Mouse (Mus musculus) myocyte (in vitro differentiated cells): ENCODE measurements around the gene Heatr5a. TPM values are rescaled to one million over a fixed set of nuclear protein-coding genes. Genes with fewer than 3 reads are reported as not detected.

Experiments
- H3K27me3 ChIP-seq: one replicate; pipeline ENCODE4 v1.6.1; 2011; ENCODE audit not compliant: control insufficient read depth, insufficient read depth, insufficient read length
- H3K36me3 ChIP-seq: one replicate; pipeline ENCODE4 v1.6.1; 2011; ENCODE audit not compliant: control insufficient read depth, insufficient read depth
- H3K4me2 ChIP-seq: one replicate; pipeline ENCODE4 v1.6.1; 2011; ENCODE audit warnings: low read depth, control low read depth
- H3K4me3 ChIP-seq: one replicate; pipeline ENCODE4 v1.5.1; 2011; ENCODE audit warnings: mild to moderate bottlenecking, control low read depth, moderate library complexity
- H3K79me2 ChIP-seq: one replicate; pipeline ENCODE4 v1.6.1; 2011; ENCODE audit not compliant: control insufficient read depth, insufficient read depth
- H3ac ChIP-seq: one replicate; pipeline ENCODE4 v1.6.1; 2011; ENCODE audit not compliant: control insufficient read depth, insufficient read length
- CEBPB ChIP-seq: IDR thresholded peaks from 2 replicates; pipeline ENCODE4 v1.6.1; 2011; ENCODE audit warnings: mild to moderate bottlenecking, moderate library complexity; ENCODE audit not compliant: poor library complexity, insufficient read depth, severe bottlenecking
- E2F4 ChIP-seq: IDR thresholded peaks from one replicate; pipeline ENCODE4 v1.6.1; 2011; ENCODE audit warnings: mild to moderate bottlenecking, control low read depth, moderate library complexity; ENCODE audit not compliant: insufficient read depth
- MAX ChIP-seq: IDR thresholded peaks from one replicate; pipeline ENCODE4 v1.6.1; 2011; ENCODE audit warnings: low read depth, mild to moderate bottlenecking, control low read depth
- MYOD1 ChIP-seq, 3 experiments: IDR thresholded peaks; one replicate each; pipeline ENCODE4 v1.6.1; 2011; ENCODE audit warnings: control low read depth in 2 of 3, low read depth in 2 of 3, mild to moderate bottlenecking in 2 of 3, moderate library complexity in 1 of 3; ENCODE audit not compliant: insufficient read length in 2 of 3, control insufficient read depth in 1 of 3
- MYOG ChIP-seq, 3 experiments: IDR thresholded peaks; one replicate each; pipeline ENCODE4 v1.6.1; 2011; ENCODE audit warnings: control low read depth in 2 of 3, low read depth in 2 of 3, mild to moderate bottlenecking in 2 of 3; ENCODE audit not compliant: insufficient read length in 2 of 3, control insufficient read depth in 1 of 3, insufficient read depth in 1 of 3
- POLR2A ChIP-seq: IDR thresholded peaks from one replicate; pipeline ENCODE4 v1.6.1; 2011; ENCODE audit warnings: low read depth, mild to moderate bottlenecking, control low read depth, moderate library complexity; ENCODE audit not compliant: insufficient read length
- POLR2AphosphoS2 ChIP-seq: IDR thresholded peaks from one replicate; pipeline ENCODE4 v1.6.1; 2011; ENCODE audit warnings: low read depth, control low read depth; ENCODE audit not compliant: insufficient read length
- REST ChIP-seq: IDR thresholded peaks from one replicate; pipeline ENCODE4 v1.6.1; 2011; ENCODE audit warnings: mild to moderate bottlenecking, control low read depth, moderate library complexity; ENCODE audit not compliant: insufficient read depth, insufficient read length
- SRF ChIP-seq: IDR thresholded peaks from one replicate; pipeline ENCODE4 v1.6.1; 2011; ENCODE audit warnings: low read depth; ENCODE audit not compliant: control insufficient read depth, insufficient read length
- TCF12 ChIP-seq: IDR thresholded peaks from one replicate; pipeline ENCODE4 v1.6.1; 2011; ENCODE audit warnings: mild to moderate bottlenecking, control low read depth; ENCODE audit not compliant: poor library complexity, insufficient read depth, severe bottlenecking
- TCF3 ChIP-seq: IDR thresholded peaks from one replicate; pipeline ENCODE4 v1.6.1; 2011; ENCODE audit warnings: low read depth, control low read depth; ENCODE audit not compliant: insufficient read length
- USF1 ChIP-seq: IDR thresholded peaks from one replicate; pipeline ENCODE4 v1.6.1; 2011; ENCODE audit warnings: low read depth, mild to moderate bottlenecking, control low read depth, moderate library complexity
- polyA plus RNA-seq: library from polyadenylated mRNA; unstranded; fragments of >200 nt; fragmentation: generic; extraction: Trizol; gene quantifications from one replicate; pipeline ENCODE4 v1.2.1, GENCODE M21; 2012; ENCODE audit warnings: missing spikeins

Gene Heatr5a
- polyA plus RNA-seq, 1 experiment, result 10.3 TPM

DNA sequence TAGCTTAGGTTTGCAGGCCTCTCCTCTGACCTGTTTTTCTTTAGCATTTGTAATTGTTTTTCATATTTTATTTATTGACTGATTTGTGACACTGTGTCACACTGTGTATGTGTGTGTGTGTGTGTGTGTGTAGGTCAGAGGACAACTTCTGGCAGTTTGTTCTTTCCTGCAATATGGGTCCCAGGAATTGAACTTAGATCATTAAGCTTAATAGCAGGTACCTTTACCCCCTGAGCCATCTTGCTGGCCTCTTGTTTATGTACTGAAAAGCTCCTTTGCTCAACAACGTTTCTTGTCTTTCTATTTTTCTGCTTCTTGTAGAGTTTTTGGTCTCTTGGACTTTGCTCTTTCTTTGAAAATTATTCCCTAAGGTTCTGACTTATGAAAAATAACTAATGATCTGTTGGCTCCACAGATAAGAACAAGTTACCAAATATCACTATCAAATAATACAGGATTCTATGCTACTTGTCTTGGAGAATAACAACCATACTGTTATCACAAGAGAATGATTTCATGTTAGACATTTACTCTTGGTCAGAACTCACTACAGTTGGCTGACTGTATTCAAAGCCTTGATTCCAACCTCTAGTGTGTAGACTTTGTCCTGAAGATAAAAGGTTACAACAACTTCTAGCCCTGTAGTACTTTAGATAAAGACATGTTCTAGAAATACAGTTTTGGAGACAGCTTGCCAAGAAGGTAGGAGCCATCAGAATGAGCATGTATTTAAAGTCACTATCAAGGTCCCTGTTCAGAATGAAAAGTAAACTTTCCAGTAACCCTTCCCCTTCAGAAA, 24.8 kb upstream of the Heatr5a start:
- Histone ChIP-seq H3K4me2 (no peak overlapping the region), H3ac (no peak overlapping the region), H3K27me3 (no peaks in the 10 kb centered on the region), H3K4me3 (no peak overlapping the region), H3K79me2 (no peaks in the 10 kb centered on the region), H3K36me3 (no peaks in the 10 kb centered on the region)
- TF ChIP-seq CEBPB (no peak), USF1 (no peak), REST (no peak), POLR2AphosphoS2 (no peak), TCF12 (no peak), TCF3 (no peak), MAX (no peak), MYOD1 (IDR thresholded peaks at IDR 0.05; ENCODE audit: control insufficient read depth in 1 of 3, insufficient read length in 2 of 3, low read depth in 2 of 3) (no peak), POLR2A (no peak), MYOG (IDR thresholded peaks at IDR 0.05; ENCODE audit: control insufficient read depth in 1 of 3, insufficient read depth in 1 of 3, insufficient read length in 2 of 3, low read depth in 2 of 3) (no peak), SRF (no peak), E2F4 (no peak)

DNA sequence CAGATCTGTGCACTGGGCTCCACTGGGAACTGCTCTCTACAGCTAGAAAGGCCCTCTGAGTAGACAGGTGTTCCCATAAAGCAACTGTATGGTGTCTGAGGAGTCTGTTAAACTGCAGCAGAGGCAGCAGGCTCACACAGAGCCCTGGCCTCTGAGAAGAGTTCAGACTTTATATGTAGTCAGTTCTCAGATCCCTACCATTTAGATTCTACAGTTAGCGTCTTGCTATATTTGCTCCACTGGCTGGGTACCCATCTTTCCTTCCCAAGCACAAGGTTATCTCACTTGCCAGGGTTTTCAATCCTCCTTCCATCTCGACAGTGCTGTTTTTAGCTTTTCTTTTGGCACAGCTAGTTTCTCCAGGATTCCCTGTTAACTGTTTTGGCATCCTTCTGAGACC, 19.5 kb upstream of the Heatr5a start:
- no peak overlapping the region for H3ac ChIP-seq
- H3K79me2 ChIP-seq, result no peaks in the 10 kb centered on the region
- H3K27me3 ChIP-seq, result no peaks in the 10 kb centered on the region
- no peak overlapping the region for H3K4me3 ChIP-seq
- TF ChIP-seq POLR2A (no peak), MAX (no peak)
- H3K4me2 ChIP-seq, result no peak overlapping the region
- no peaks in the 10 kb centered on the region for H3K36me3 ChIP-seq

DNA sequence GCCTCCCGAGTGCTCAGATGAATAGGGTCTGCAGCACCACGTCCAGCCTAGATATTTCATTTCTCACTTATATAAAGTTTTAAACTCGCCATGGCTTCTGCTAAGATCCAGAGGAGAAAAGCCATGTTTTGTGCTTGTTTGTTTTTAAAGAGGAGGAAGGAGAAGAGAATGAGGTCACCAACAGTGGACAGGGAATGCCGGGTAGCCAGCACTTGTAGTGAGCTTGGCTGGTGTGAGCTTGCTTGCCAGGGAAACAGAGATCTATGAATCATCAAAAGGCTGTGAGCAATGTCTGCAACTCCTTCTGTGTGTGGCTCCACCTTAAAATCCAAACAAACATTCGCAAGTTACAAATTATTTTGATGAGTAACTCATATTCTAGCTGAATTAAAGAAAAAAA, 17.4 kb upstream of the Heatr5a start:
- H3K36me3 ChIP-seq, result no peaks in the 10 kb centered on the region
- H3K27me3 ChIP-seq, result no peaks in the 10 kb centered on the region
- H3K79me2 ChIP-seq, result no peaks in the 10 kb centered on the region
- H3K4me2 ChIP-seq, result peak overlapping the region; percentile 44
- no peak overlapping the region for H3ac ChIP-seq
- TF ChIP-seq TCF12 (no peak), CEBPB (no peak)
- no peak overlapping the region for H3K4me3 ChIP-seq

DNA sequence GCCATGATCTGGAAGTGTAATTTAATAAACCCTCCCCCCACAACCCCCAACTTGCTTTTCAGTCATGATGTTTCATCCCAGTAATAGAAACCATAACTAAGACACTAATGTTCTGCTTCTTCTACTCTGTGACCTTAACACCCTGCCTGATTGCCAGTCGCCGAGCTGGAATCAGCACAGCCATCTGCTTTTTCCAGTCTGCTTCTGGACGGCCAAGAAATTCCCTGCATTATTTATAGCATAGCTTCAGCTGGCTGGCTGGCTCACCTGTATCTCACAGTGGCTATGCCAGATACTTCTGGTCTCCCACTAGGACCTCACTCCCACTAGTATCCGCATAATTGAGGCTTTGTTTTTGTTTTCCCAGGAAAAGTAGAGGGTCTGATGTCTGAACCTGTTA, 14.7 kb upstream of the Heatr5a start:
- Histone ChIP-seq H3K79me2 (no peaks in the 10 kb centered on the region), H3ac (no peak overlapping the region), H3K27me3 (no peaks in the 10 kb centered on the region), H3K4me2 (no peak overlapping the region), H3K36me3 (no peaks in the 10 kb centered on the region), H3K4me3 (no peak overlapping the region)
- TF ChIP-seq MYOD1 (IDR thresholded peaks at IDR 0.05; ENCODE audit: control insufficient read depth in 1 of 3, insufficient read length in 2 of 3, low read depth in 2 of 3), result no peak
- TF ChIP-seq MYOG (IDR thresholded peaks at IDR 0.05; ENCODE audit: control insufficient read depth in 1 of 3, insufficient read depth in 1 of 3, insufficient read length in 2 of 3, low read depth in 2 of 3), result no peak
- no peak for TF ChIP-seq REST
- TF ChIP-seq CEBPB, result no peak
- no peak for TF ChIP-seq POLR2AphosphoS2
- TF ChIP-seq E2F4, result no peak
- no peak for TF ChIP-seq TCF3
- TF ChIP-seq USF1, result no peak
- TF ChIP-seq POLR2A, result no peak
- TF ChIP-seq TCF12, result no peak
- no peak for TF ChIP-seq SRF
- TF ChIP-seq MAX, result no peak

DNA sequence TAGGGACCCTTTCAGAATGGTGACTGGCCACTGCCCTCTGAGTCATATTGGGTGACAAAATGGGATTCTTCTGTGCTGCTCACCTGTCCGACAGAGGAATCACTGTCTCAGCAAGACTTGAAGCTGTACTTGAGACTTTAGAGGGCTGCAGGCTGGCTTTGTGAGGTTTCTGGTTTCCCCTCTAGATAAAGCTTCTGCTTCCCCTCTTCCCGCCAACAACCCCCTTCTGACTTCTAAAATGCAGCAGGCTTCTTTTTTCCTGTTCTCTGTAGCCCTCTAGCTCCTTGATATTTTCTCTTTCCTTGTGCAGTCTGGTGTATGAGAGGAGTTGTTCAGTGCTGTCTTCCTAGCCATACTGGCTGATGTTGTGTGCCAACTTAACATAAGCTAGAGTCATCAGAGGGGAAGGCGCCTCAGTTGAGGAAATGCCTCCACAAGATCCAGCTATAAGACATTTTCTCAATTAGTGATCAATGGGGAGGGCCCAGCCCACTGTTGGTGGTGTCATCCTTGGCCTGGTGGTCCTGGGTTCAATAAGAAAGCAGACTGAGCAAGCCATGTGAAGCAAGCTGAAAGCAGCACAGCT, 14.1 kb upstream of the Heatr5a start:
- no peak overlapping the region for H3ac ChIP-seq
- H3K27me3 ChIP-seq, result no peaks in the 10 kb centered on the region
- H3K36me3 ChIP-seq, result no peaks in the 10 kb centered on the region
- H3K4me2 ChIP-seq, result no peak overlapping the region
- TF ChIP-seq CEBPB (no peak), USF1 (no peak), MYOG (IDR thresholded peaks at IDR 0.05; ENCODE audit: control insufficient read depth in 1 of 3, insufficient read depth in 1 of 3, insufficient read length in 2 of 3, low read depth in 2 of 3) (no peak), MAX (no peak), E2F4 (no peak), TCF12 (no peak), POLR2AphosphoS2 (no peak), TCF3 (no peak)
- no peak overlapping the region for H3K4me3 ChIP-seq
- H3K79me2 ChIP-seq, result no peaks in the 10 kb centered on the region
